Mouse (Mus musculus) natural killer cell, adult 2 months (primary cell): ENCODE measurements around the gene Adgrv1.

Source experiments
- DNase-seq, 2 experiments: peaks; one replicate each; pipeline ENCODE4 v3.0.0; 2022; ENCODE audit warnings: low spot score in 2 of 2

Adgrv1 gene

DNA sequence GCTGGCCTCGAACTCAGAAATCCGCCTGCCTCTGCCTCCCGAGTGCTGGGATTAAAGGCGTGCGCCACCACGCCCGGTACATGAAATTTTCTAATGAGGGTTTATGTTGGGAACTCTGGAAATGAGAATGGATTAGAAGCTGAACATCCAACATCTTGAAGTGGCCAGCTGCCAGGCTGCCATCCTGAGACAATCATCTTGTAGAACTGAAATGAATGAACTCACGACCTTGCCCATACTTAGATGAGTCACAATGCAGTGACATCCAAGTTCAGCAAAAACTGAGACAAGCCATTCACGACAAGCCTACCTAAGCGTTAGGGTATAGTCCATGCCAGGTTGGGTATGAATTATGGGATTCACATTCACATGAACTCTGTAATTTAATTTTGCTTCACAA, 393.1 kb downstream of the Adgrv1 start:
- DNase-seq = no peak

DNA sequence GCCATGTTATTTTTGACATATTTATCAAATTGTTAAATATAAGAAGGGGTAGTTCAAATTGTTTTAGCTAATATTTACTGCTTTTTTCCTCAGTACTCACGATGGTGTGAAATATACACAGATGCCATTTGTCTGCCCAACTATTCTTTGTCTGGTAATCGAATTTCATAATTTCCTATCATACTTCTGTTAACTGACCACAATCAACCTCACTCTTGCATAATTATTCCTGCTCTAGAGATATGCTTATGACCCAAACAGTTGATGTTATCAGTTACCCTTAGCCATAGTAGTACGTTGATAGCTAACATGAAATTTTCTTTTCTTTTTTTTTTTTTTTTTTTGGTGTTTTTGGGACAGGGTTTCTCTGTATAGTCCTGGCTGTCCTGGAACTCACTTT, 393.5 kb downstream of the Adgrv1 start:
- no peak for DNase-seq

DNA sequence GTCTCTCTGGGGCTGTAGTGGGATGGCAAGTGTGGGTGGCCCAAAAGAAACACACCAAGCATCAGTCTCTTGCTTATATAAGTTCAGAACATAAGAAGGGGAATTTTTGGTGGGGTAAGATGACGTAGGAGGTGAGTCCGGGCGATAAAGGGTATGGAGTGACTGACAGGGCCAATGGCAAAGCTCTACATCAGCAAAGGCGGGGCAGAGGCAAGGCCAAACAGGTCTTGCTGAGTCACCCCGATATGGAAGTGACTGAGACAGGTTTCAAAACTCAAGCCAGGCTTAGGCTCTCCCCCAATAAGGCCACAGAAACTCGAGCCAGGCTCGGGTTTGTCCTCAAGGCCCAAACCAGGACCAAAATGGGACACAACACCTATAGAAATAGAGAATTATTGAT, 394.1 kb downstream of the Adgrv1 start:
- DNase-seq = peak in 1 of 2 experiments; percentile 2

DNA sequence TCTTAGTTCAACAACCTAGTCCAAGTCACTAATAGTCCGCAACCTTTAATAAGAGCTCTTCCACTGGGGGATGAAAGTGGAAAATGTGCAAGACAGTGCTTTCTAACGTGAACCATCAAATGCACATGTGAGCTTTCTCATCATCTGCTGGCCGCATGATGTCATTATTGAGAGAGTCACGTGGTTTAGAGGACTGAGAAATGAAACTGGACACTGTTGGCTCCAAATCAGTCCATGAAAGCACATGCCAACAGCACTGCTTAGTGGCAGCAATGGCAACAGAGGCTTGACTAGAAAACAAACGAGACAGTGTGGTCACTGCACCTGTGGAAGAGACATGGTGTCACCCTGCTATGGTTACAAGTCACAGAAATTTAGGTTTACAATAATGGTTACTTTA, 395.0 kb downstream of the Adgrv1 start:
- DNase-seq = no peak

DNA sequence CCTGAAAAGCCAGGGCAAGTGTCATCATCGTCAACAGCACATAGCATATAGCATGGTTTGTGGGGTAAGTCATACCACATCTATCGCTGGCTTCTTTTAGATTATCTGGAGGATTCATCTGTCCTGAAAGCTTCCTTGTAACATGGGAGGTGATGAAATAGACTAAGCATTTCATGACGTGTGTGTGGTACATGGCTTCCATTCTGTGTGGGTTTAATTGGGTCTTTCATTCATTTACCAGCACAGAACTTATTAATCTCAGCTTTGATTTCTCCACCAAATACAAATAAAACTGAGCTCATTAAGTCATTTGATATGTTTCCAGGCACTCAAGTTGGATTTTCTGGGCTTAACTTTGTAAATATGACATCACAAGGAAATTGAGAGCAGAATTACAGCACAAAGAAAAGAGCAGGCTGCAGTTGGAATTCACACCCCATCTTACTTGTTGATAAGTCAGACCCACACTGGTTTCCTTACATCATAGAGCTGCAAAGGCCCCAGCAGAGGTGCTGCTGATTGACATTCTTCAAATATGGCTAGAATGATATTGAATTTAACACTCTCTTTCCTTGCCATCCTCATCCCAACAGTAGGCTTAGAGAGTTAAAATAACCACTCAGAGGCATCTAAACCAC, 396.1 kb downstream of the Adgrv1 start:
- no peak for DNase-seq

DNA sequence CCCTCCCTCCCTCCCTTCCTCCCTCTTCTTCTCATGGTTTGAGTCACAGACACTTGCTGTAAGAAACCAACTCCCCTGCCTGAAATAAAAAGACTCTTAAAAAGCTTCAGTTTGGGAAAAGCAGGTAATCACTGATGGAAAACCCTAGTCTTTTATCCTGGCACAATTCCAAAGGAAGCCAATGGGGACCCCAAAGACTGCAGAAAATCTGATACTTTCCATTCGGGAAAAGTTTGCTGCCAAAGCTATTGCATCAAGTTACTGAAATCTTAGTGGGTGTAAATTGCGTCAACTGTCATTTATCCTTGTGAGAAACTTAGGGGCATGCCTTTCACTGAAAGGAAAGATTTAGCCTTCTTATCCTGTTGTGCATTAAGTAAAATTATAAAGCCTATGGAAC, 398.9 kb downstream of the Adgrv1 start:
- DNase-seq = no peak

DNA sequence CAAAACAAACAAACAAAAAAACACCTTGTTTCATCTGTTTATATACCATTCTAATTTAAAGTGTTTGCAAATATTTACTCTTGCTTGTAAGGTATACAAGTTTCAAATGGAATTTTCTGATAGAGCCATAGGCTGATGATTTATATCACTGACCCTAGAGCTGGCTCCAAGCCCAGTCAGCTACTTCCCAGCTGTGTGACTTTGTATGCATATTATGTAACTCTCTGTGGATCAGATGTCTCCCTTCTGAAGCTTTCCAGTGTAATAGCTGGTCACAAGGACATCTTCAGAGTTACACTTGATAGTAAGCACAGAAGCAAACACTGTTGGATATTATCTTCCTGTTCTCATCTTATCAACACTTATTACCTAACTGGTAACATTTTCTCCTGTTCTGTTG, 400.1 kb downstream of the Adgrv1 start:
- DNase-seq = no peak

DNA sequence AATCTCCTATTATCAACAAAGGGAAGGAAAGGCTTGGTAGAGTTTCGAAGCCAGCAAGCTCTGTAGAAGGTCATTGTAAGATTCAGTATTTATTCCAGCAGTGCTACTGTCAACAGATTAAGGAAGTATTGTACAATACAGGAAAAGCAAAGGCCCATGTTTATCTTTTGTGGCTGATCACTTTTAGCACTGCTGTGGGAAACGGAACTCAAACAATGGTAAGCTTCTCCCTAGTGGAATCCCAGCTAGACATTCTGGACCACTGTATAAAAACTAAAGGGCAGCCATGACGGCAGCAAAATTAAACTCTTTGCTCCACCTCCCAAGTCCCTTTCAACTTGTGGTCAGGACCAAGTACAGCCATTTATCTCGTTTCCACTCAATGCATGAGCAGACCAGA, 402.8 kb downstream of the Adgrv1 start:
- no peak for DNase-seq

DNA sequence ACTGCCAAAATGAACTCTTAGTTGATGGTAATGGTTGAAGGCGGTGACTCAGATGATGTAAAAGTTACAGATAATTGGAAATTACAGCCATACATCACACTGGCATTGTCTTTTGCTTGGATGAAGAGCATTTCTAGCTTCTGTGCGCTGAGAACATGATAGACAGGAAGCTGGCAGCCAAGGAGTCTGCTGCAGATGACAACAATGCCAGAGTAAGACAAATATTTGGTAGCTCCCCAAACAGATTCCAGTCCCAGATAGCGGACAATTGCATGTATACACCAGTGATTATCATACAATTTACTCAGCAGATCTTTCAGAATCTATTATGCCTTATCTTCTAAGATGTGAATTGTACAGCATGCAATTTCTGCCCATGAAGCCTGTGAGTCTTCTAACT, 409.2 kb downstream of the Adgrv1 start:
- DNase-seq = no peak

DNA sequence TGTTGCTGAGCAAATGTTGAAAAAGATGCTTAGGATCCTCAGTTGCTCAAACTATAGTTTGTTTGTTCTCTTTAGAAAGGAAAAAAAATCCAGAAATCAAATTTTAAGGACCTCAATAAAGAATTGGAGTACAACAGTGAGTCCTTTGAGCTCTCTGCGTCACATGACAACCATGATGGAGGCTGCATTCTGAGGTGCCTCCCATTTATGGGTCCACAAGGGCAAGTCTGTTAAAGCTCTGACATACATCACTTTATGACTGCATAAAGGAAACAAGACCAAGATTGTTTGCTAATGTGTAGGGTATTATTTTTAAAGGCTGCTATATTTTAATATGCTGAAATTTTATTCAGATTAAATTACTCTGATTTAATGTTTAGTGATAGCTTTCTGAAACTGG, 410.6 kb downstream of the Adgrv1 start:
- DNase-seq = no peak

DNA sequence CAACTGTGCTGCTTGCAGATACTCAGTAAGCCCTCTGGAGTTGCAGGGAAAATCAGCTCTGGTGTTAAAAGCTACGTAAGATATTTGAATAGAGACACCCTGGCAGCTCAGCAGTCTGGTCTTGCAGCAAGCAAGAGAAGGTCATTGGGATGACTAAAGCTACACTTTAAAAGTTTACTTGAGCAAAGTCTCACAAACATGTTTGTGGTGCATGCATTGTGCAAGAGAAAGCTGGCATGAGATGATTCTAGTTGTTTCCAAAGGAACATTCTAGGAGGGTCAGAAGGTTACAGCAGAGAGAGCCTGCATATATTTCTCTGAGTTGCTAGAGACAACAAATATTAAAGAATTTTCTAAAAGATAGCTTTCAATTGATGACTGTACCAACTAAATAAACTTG, 421.5 kb downstream of the Adgrv1 start:
- no peak for DNase-seq

DNA sequence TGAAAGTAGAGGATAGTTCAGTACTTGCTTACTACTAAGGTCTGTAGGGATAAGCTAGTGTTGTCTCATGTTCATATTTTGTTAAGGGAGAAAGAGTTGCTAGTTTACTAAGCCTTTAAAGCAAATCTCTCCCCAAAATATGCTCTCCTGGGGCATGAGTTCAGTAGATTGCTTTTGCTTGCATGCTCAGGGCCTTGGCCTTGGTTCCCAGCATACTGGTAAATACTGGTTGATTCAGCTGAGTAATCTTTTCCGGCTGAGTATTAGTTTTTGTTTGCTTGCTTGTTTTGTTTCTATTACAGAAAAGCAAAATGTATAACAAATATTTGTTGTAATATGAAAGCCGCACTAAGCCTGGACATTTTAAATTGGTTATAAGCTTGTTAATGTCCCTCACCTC, 422.4 kb downstream of the Adgrv1 start:
- DNase-seq = no peak

DNA sequence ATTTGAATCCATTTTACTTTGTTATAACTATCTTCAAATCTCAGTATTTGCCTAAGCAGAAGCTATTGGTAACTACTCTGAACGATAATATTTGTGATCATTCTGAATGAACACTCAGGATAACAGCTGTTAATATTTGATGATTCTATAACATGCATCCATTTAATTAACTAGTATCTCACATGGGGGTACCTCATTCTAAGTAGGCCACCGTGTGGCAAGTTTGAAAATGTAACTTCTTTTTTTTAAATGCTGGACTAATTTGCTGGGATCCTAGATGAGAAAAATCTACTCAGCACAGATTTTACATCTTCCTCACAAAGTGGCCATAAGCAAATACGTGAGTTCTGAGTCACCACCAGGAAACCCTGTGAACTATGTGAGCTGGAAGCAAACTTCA, 423.1 kb downstream of the Adgrv1 start:
- DNase-seq = no peak

DNA sequence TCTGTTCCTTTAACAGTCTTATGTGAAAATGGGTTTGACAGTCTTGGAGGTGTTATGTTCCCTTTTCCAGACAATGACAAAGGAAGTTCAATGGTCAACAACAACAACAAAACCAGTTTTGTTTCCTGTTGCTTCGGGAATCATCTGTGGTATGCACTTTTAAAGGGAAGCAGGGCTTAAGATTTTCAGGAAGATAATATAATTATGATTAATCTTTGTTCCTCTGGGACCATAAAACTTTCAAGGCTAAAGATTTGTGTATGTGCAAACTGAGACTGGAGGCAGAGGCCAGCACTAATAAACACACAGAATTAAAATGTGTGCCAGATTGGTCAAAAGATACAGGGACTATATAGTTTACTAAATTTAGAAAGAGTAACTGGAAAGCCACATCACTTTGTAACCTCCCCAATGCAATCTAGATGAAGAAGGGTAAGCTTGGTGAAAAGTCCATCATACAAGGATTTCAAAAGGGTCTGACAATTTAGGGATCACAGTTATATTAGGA, 424.8 kb downstream of the Adgrv1 start:
- DNase-seq = no peak

DNA sequence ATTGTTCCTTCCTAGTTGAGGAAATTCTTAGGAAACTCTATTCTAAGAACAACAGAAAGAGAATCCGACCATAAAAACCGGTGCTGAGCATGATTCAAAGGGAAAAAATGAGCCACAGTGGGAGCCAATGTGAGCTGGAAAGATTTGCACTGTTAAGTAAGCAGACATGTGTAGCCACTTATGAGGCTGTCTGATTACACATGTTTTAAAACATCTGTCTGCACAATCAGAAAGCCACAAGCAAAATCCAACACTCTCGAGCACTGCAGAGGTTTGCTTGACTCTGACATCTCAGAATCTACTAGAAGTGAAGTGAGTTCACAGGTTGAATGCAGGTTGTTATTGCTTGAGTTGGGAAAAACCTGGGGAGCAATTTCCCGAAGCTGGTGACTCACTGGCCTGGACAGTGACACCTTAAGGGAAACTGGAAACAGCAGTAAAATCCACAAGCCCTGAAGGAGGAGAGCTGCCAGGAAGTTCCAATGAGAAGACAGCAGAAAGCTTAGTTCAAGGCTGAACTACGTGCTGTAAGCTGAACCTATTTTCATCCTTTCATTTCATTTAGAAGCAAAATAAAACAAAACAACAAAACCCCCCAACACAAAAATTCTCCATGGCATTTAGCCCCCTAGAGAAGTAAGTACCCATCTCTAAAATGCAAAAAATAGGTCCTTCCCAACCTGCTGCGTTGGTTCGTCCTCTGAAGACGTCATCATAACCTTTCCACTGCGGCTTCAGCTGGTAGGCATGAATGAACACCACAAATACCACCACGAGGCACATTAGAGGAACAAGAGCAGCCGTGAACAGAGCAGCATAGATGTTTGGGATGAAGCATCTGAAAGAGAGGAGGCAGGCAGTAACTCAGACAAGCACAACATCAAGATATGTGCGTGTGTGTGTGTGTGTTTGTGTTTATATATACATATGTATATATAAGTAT, 450.7 kb downstream of the Adgrv1 start:
- DNase-seq = no peak

DNA sequence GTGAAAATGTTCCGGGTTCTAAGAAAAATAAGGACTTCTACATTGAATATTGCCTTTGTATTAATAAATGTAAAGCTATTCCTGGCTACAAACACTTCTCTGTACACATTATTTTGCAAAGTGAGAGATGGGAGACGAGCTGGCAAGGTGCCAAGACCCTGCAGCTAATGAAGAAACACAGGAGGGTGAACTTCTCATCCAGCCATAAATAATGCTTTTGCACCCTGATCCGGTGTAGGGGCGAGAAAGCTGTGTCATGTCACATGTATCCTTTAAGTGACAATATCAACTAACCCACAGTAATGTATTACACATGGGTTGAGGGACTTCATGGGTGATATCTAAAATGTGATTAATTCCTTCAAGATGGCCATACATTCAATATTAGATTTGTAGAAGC, 451.5 kb downstream of the Adgrv1 start:
- DNase-seq = no peak

DNA sequence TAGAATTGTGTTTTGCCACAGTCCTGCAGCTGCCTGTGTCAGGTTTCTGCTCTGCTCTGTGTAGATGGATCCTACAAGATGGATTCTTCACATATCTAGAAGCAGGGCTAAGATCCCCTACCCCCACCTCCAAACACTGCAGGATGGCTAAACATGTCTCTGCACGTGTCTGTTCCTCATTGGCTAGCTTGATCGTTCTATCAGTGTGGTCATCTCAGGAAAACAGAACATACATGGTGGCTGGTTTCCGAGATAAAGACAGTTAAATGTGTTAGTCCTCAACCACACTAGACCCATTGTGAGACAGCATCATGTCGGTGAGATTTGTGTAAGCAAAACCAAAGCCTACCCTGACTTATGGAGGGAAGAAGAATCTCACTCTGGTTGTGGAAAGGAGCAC, 456.1 kb downstream of the Adgrv1 start:
- peak; percentile 18 to 63 for DNase-seq

DNA sequence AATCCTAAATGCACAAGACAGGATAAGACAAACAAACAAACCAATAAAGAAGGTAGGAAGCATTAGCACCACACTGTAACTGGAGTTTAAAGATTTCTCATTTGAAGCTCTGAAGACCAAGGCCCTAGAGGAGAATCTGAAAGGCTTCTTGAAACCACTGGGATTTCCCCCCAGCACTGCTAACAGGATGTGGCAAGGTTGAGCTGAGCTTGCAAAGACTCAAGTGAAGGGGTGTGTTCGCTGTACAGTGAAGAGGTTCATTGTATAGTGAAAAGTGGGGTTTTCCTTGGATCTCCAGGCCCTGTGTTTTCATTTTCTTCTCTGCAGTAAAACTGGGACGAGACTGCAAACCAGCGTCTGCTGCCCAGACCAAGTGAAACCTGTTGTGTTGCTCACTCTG, 456.9 kb downstream of the Adgrv1 start:
- DNase-seq = peak; percentile 65 to 80

DNA sequence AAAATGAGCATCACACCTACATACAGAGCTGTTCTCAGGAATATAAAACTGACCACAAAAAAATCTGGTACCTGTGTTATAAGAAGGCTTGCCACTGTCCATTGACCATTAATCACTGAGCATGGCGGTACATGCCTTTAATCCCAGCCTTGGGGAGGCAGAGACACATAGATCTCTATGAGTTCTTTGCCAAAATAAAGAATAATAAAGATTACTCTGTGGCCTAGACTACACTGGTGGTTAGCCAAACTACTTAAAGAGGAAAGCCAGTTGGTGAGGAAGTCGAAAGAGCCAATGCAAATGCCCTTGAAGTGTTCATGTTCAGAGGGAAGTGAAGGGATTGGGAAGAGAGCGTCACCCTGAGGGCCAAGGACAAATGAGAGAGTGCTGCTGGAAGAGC, 461.8 kb downstream of the Adgrv1 start:
- DNase-seq = no peak

DNA sequence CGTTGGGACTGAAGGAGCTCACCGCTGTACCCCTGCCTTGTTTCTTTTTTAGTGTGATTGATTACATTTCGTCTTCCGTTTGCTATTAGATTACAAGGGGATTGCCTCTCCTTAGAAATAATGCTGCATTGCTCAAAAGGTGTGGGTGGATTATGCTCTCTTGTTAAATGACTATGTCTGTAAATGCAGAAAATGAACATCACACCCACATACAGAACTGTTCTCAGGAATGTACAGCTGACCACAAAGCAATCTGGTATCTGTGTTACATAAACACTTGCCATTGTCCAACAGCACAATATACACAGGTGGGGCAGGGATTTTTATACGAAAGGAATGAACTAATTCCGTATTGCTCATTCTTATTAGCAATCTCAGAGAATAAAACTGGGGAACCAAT, 465.5 kb downstream of the Adgrv1 start:
- no peak for DNase-seq

DNA sequence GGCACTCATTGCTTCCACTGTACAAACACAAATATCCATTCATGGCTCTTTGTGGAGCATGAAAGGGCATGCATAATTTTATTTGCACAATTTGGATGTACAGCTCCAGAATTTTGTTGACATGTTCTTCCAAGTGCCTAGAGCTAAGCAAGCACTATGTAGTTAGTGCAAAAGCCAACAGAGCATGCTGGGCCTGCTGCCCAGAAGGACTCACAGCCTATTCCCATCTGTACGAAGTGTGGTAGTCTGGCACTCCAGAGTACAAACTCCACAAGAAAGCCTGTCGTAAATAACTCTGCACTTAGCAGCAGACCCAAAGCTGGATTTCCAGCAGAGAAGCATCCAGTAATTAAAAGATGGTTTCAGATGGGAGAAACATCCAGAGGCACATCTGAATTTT, 473.1 kb downstream of the Adgrv1 start:
- DNase-seq = no peak

DNA sequence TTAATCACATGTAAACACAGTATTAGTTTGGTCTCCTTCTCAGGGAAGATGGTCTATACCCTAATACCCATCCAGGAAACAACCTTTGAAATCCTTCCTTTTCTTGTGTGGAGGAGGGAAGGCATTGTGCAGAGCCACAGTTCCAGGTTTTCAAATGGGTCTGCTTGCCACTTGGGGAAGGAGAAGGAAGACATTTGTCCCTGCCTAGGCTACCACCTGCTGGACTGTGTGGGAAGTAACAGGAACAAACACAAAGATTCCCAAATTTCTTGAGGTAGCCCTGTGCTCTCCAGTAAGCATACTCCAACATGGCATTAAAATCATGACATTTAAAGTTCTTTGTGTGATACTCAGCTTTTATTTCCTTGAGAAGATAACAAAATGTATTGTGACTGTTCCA, 477.6 kb downstream of the Adgrv1 start:
- no peak for DNase-seq

DNA sequence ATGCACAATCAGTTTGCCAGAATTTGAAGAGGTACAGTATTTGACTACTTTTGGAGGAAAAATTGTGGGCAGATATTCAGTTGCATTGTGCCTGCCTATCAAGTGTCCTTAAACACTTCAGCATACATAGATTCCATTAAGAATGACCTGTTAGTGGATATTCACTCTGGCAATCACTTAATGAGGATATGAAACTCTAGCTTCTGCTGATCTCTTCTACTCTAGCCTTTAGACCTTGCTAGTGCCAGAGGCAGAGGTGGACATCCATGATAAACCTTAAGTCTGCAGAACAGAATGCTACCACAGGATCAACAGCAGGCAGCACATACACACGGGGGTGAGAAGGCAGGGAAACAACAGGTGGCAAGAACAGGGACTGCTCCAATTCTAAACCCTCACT, 488.5 kb downstream of the Adgrv1 start:
- DNase-seq = no peak
